Mouse (Mus musculus) bone marrow, adult 2 months (tissue): Measurements from ENCODE around the gene Cd180.

Experiments used
- CTCF ChIP-seq: fragments of 200-500 bp; IDR thresholded peaks from 2 replicates; pipeline ENCODE4 v1.5.1; 2011; ENCODE audit warnings: low read length, control low read depth; ENCODE audit not compliant: control insufficient read depth, insufficient read depth
- POLR2A ChIP-seq: fragments of 200-500 bp; IDR thresholded peaks from 2 replicates; pipeline ENCODE4 v1.6.1; 2011; ENCODE audit warnings: low read depth, mild to moderate bottlenecking, control low read depth, low read length, borderline replicate concordance; ENCODE audit not compliant: control insufficient read depth

DNA sequence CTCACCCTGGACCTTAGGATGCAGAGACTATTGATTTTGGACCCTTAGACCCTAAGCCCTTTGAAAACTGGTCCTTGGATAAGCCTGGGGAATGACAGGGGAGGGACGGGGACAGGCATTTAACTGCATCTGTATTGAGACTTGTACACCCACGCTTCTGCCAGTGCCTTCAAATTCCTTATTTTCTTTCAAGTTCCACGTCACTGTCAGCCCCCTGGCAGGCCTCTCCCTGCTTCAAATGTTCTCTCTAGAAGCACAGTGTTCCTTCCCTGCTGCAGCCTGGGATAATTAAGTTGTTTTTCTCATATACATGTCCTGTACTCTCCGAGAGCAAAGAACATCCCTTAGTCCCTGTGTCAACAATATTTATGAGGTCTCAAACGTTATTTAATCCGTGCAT is 55.8 kb downstream of the Cd180 start:
- TF ChIP-seq CTCF (no peak), POLR2A (no peak)
